Mouse (Mus musculus) heart, postnatal 0 days (tissue): ENCODE measurements around the gene Bmi1. TPM values are rescaled to one million over a fixed set of nuclear protein-coding genes. Genes with fewer than 3 reads are reported as not detected.

Source experiments
- ATAC-seq: fragments of 200-750 bp; cut with Nextera tagmentation; 2 replicates; pipeline ENCODE4 v1.8.0; 2017; ENCODE audit warnings: low read depth, moderate number of reproducible peaks, moderate library complexity; ENCODE audit not compliant: insufficient read depth
- DNase-seq: peaks from one replicate; pipeline ENCODE4 v3.0.0-alpha.2; 2016; ENCODE audit warnings: low spot score
- H3K27ac ChIP-seq: fragments of 300-500 bp; sonication (generic); 2 replicates; pipeline ENCODE4 v1.5.1; 2014; ENCODE audit warnings: low read depth, mild to moderate bottlenecking
- H3K27me3 ChIP-seq: fragments of 300-500 bp; sonication (generic); 2 replicates; pipeline ENCODE4 v1.6.1; 2014; ENCODE audit warnings: low read length, mixed read lengths; ENCODE audit not compliant: control insufficient read depth, insufficient read depth
- H3K36me3 ChIP-seq: fragments of 300-500 bp; sonication (generic); replicated peaks from 2 replicates; pipeline ENCODE4 v1.6.1; 2014; ENCODE audit warnings: low read length, mixed read lengths; ENCODE audit not compliant: control insufficient read depth, insufficient read depth
- H3K4me1 ChIP-seq: fragments of 300-500 bp; sonication (generic); 2 replicates; pipeline ENCODE4 v1.6.1; 2014; ENCODE audit warnings: antibody characterized with exemption; ENCODE audit not compliant: control insufficient read depth, insufficient read depth
- H3K4me2 ChIP-seq: fragments of 300-500 bp; sonication (generic); 2 replicates; pipeline ENCODE4 v1.6.1; 2014; ENCODE audit warnings: low read depth, mild to moderate bottlenecking, low read length, moderate library complexity
- H3K4me3 ChIP-seq: fragments of 300-500 bp; sonication (generic); 2 replicates; pipeline ENCODE4 v1.5.1; 2014; ENCODE audit warnings: low read depth, low read length
- H3K9ac ChIP-seq: fragments of 300-500 bp; sonication (generic); replicated peaks from 2 replicates; pipeline ENCODE4 v1.6.1; 2014; ENCODE audit warnings: low read depth, low read length, mixed read lengths
- H3K9me3 ChIP-seq: fragments of 300-500 bp; sonication (generic); replicated peaks from 2 replicates; pipeline ENCODE4 v1.6.1; 2016; ENCODE audit warnings: low read length; ENCODE audit not compliant: control insufficient read depth
- CTCF ChIP-seq: IDR thresholded peaks from 2 replicates; pipeline ENCODE4 v1.5.1; 2016; ENCODE audit warnings: antibody characterized with exemption, control low read depth, low read depth
- EP300 ChIP-seq: IDR thresholded peaks from 2 replicates; pipeline ENCODE4 v1.6.1; 2016; ENCODE audit warnings: antibody characterized with exemption, low read depth
- WGBS: fragments of 180-500 bp; shearing (Covaris S2); extraction: QIAGEN DNeasy Blood & Tissue Kit; methylation state at CpG from one replicate; pipeline ENCODE4 v1.1.7; 2014; 5-methylcytosine and 5-hydroxymethylcytosine counted together
- polyA plus RNA-seq: library from polyadenylated mRNA; unstranded; fragments of >200 nt; fragmentation: Nextera tagmentation; extraction: Ambion mirVana; gene quantifications from 2 replicates; pipeline ENCODE4 v1.2.1, GENCODE M21; 2015
- total RNA-seq: library from RNA; depleted of rRNA; stranded (reverse); fragments of >200 nt; gene quantifications from 2 replicates; pipeline ENCODE4 v1.2.3, GENCODE M21; 2014; ENCODE audit warnings: low replicate concordance

Bmi1 gene
- total and polyA plus RNA-seq, 2 experiments from 2014 or later: 14.7 to 46.6 TPM

DNA sequence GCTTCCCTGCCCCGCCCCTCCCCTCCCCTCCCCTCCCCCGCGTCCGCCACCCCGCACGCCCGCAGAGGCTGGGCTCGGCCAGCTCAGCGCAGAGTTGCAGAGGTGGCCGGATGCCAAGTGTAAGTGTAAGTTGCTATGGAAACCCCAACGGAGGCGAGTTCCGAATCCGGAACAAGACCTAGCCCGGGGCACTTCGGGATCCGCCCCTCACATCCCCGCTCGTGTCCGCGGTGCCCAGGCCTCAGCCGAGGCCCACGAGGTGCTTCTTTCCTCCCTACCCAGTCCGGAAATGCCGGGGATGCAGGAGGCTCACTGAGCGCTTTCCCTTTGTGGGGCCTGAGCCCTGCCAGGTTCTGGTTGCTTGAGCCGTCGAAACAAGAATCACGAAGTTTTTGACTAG, 4.1 kb downstream of the Bmi1 start:
- peaks cover 10% of the 10 kb centered on the region for H3K36me3 ChIP-seq
- ATAC-seq (no peak), DNase-seq (peak; percentile 42)
- H3K27ac ChIP-seq: no peak overlapping the region; the same call in 1 of the 2 replicates
- TF ChIP-seq EP300 (no peak), CTCF (no peak)
- H3K4me3 ChIP-seq: peak overlapping the region; percentile 49
- H3K4me2 ChIP-seq: peak overlapping the region; percentile 84
- H3K4me1 ChIP-seq: peaks cover 24% of the 10 kb centered on the region
- H3K9ac ChIP-seq: peak overlapping the region; percentile 30; the same call in 1 of the 2 replicates
- no peaks in the 10 kb centered on the region for H3K9me3 ChIP-seq
- peaks cover 12% of the 10 kb centered on the region; the same call in 1 of the 2 replicates for H3K27me3 ChIP-seq
- WGBS: 4% methylated on average over 23 of the region's 29 CpGs

DNA sequence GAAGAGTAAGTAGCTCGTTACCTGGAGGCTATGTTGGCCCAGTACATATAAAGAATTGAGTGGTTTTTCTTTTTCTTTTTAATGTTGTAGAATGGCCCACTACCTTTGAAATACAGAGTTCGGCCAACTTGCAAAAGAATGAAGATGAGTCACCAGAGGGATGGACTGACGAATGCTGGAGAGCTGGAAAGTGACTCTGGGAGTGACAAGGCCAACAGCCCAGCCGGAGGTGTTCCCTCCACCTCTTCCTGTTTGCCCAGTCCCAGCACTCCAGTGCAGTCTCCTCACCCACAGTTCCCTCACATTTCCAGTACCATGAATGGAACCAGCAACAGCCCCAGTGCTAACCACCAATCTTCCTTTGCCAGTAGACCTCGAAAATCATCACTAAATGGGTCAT, 7.2 kb downstream of the Bmi1 start:
- Histone ChIP-seq H3K36me3 (peaks cover 10% of the 10 kb centered on the region), H3K4me1 (peaks cover 17% of the 10 kb centered on the region), H3K9me3 (no peaks in the 10 kb centered on the region), H3K4me2 (no peak overlapping the region), H3K4me3 (no peak overlapping the region), H3K27ac (no peak overlapping the region), H3K9ac (no peak overlapping the region), H3K27me3 (peaks cover 41% of the 10 kb centered on the region)
- ATAC-seq (no peak), DNase-seq (no peak)
- 84% methylated on average over 5 of the region's 5 CpGs for WGBS
- TF ChIP-seq EP300: no peak

DNA sequence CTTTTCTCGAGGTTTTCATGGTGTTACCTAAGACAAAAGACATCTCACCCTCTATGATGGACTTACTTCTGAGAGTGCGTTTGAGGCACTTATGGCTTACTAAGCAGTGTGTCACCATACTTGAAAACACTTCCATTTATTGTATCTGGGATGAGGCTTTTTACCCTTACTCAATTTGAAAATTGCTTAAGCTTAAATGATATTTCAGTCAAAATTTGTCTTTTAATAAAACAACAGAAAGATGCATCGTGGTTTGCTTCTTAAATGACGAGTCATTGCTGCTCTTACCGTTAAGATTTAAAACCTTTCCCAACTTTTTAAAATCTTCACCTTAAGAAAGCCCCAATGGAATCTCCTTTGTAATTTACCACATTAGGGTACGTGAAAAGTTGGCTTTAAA, 9.6 kb downstream of the Bmi1 start:
- peaks cover 14% of the 10 kb centered on the region for H3K4me1 ChIP-seq
- H3K27me3 ChIP-seq: peaks cover 53% of the 10 kb centered on the region
- no peak overlapping the region for H3K4me2 ChIP-seq
- no peak for DNase-seq
- H3K27ac ChIP-seq: no peak overlapping the region
- TF ChIP-seq CTCF: no peak
- no peak for TF ChIP-seq EP300
- peaks cover 10% of the 10 kb centered on the region for H3K36me3 ChIP-seq
- no peak overlapping the region for H3K9ac ChIP-seq
- no peak for ATAC-seq
- 83% methylated on average over 6 of the region's 6 CpGs for WGBS
- no peaks in the 10 kb centered on the region for H3K9me3 ChIP-seq
- H3K4me3 ChIP-seq: no peak overlapping the region

DNA sequence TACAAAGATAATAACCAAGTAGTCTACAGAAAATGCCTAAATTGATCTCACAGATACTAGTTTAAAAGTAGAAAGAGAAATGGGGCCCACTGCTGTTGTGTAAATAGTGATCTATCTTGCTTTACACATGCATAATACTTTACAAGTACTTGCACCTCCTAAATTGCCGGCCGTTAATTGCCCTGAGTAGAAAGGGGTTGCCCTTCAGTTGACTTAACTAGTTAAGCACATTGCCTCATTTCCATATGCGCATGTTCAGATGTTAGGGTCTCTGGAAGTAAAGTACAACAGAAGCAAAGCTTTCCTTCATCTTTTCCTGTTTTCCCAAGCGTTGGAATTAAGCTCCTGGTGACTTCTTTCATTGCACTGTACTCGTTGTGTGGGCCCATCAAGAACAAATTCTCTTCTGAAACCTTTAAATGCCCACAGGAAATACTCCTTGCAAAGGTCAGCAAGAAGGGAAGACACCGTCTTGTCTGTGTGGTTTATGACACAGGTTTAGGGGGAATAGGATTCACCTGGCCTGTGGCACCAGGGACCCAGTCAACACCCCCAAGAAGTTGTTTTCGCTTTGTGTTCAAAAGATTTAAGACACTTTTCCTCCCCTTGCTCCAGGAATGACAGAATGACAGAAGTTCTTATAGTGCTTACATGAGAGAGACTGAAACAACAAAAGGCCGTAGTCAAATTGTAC, 10.2 kb downstream of the Bmi1 start:
- no peak overlapping the region for H3K9ac ChIP-seq
- WGBS: 78% methylated on average over 8 of the region's 8 CpGs
- no peak for ATAC-seq
- TF ChIP-seq CTCF (no peak), EP300 (no peak)
- H3K4me3 ChIP-seq: no peak overlapping the region
- H3K9me3 ChIP-seq: no peaks in the 10 kb centered on the region
- peaks cover 9% of the 10 kb centered on the region for H3K36me3 ChIP-seq
- peaks cover 58% of the 10 kb centered on the region for H3K27me3 ChIP-seq
- no peak overlapping the region for H3K4me2 ChIP-seq
- no peak for DNase-seq
- H3K27ac ChIP-seq: no peak overlapping the region
- H3K4me1 ChIP-seq: peaks cover 14% of the 10 kb centered on the region

DNA sequence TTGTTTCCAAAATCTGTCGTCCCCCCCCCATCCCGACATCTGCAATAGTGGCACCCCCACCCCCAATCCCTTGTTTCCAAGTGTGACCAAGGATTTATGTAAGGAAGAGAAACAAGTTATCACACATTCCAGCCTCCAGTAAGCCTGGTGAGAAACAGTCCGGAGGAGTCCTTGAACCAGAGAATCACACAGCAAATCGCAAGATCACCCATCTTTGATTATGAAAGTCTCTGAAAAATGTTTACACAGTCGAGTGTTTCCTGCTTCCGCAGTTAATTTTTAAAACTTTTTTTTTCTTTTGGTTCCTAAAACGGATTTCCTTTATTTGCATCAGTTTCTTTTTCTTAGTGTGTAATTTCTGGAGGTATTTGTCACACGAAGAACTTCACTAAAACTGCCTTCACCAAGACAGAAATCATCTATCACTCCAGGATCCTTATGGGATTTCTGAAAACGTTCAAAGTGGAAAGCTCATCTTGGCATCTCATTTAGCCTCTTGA, 10.9 kb downstream of the Bmi1 start:
- DNase-seq: no peak
- ATAC-seq: no peak
- Histone ChIP-seq H3K9ac (no peak overlapping the region), H3K4me2 (no peak overlapping the region), H3K36me3 (peaks cover 6% of the 10 kb centered on the region), H3K9me3 (no peaks in the 10 kb centered on the region), H3K27me3 (peaks cover 65% of the 10 kb centered on the region), H3K4me3 (no peak overlapping the region), H3K4me1 (peaks cover 14% of the 10 kb centered on the region), H3K27ac (no peak overlapping the region)
- 19% methylated on average over 9 of the region's 9 CpGs for WGBS
- TF ChIP-seq EP300 (no peak), CTCF (no peak)

DNA sequence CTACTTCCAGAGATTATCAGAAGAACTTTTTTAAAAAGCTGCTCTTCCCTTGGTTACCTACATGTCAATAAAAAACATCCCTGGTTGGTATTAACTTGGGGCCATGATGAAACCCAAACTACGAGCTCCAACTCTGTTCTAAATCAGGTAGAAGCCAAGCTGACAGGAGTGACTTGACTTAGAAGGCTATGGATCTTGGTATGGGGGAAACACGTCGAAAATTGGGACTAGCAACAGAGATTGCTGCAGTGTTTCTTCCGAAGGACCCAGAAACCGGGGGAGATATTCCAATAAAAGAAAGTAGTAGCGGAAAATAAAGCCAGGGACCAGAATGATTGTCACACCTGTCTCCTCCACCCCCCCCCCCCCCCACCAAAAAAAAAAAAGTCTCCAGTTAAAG, 11.5 kb downstream of the Bmi1 start:
- Histone ChIP-seq H3K9me3 (no peaks in the 10 kb centered on the region), H3K4me1 (peaks cover 14% of the 10 kb centered on the region), H3K4me3 (peak overlapping the region; percentile 53), H3K4me2 (peak overlapping the region; percentile 66), H3K27me3 (peaks cover 71% of the 10 kb centered on the region), H3K9ac (no peak overlapping the region), H3K36me3 (peaks cover 6% of the 10 kb centered on the region), H3K27ac (no peak overlapping the region)
- DNase-seq (no peak), ATAC-seq (no peak)
- TF ChIP-seq EP300: no peak
- no peak for TF ChIP-seq CTCF
- 16% methylated on average over 6 of the region's 6 CpGs for WGBS
